Mouse (Mus musculus) kidney, postnatal 14 days (tissue): ENCODE results near the gene Aph1a.
"Not testable (repeated sequence)": the region's sequence is repeated elsewhere in the genome, so short reads cannot be mapped to it uniquely, and the experiment has no call there.

Source experiments
- DNase-seq: peaks from one replicate; pipeline ENCODE4 v3.0.0; 2022; ENCODE audit warnings: mixed read lengths

Aph1a gene

GRCm38 (mm10) chr3:95893606-95894316, at the start of gene Aph1a:
Gene Aph1a, plus strand, starts transcription at chr3:95893969.
- peak; percentile 98 for DNase-seq

GRCm38 (mm10) chr3:95850611-95851010, 43.2 kb upstream of the Aph1a start:
- DNase-seq, result no peak

GRCm38 (mm10) chr3:95851317-95851716, 42.5 kb upstream of the Aph1a start:
- DNase-seq, result no peak

- DNase-seq, result peak; percentile 97
Measured at GRCm38 (mm10) chr3:95855502-95856089, 38.2 kb upstream of the Aph1a start, which contains the start of gene Prpf3. Gene Prpf3, minus strand, starts transcription at chr3:95855885.

- DNase-seq, result no peak
Measured at GRCm38 (mm10) chr3:95856115-95856514, 37.7 kb upstream of the Aph1a start.

- DNase-seq, result not testable (repeated sequence)
Measured at GRCm38 (mm10) chr3:95857050-95857449, 36.7 kb upstream of the Aph1a start.

GRCm38 (mm10) chr3:95858278-95858677, 35.5 kb upstream of the Aph1a start:
- DNase-seq, result not testable (repeated sequence)

GRCm38 (mm10) chr3:95860323-95860722, 33.4 kb upstream of the Aph1a start:
- no peak for DNase-seq

GRCm38 (mm10) chr3:95861216-95861615, 32.6 kb upstream of the Aph1a start:
- no peak for DNase-seq

GRCm38 (mm10) chr3:95861796-95862195, 32.0 kb upstream of the Aph1a start:
- DNase-seq, result peak; percentile 91

GRCm38 (mm10) chr3:95863578-95863977, 30.2 kb upstream of the Aph1a start:
- DNase-seq, result no peak

- peak; percentile 66 for DNase-seq
Measured at GRCm38 (mm10) chr3:95865050-95865449, 28.7 kb upstream of the Aph1a start.

- DNase-seq, result no peak
Measured at GRCm38 (mm10) chr3:95865571-95865970, 28.2 kb upstream of the Aph1a start.

- DNase-seq, result peak; percentile 57
Measured at GRCm38 (mm10) chr3:95866071-95866470, 27.7 kb upstream of the Aph1a start.

- no peak for DNase-seq
Measured at GRCm38 (mm10) chr3:95867408-95867807, 26.4 kb upstream of the Aph1a start.

GRCm38 (mm10) chr3:95870976-95871375, 22.8 kb upstream of the Aph1a start:
- DNase-seq, result no peak

- DNase-seq, result peak; percentile 92
Measured at GRCm38 (mm10) chr3:95871392-95871867, 22.3 kb upstream of the Aph1a start, which contains the start of gene Mrps21. Gene Mrps21, minus strand, starts transcription at chr3:95871519.

- no peak for DNase-seq
Measured at GRCm38 (mm10) chr3:95872048-95872447, 21.7 kb upstream of the Aph1a start.

- no peak for DNase-seq
Measured at GRCm38 (mm10) chr3:95879063-95879462, 14.7 kb upstream of the Aph1a start.

GRCm38 (mm10) chr3:95881979-95882815, 11.6 kb upstream of the Aph1a start, which contains the start of gene Ciart:
Gene Ciart, minus strand, starts transcription at chr3:95882251.
- peak; percentile 96 for DNase-seq

GRCm38 (mm10) chr3:95882816-95883425, 10.8 kb upstream of the Aph1a start:
- DNase-seq, result peak; percentile 87

- peak; percentile 63 for DNase-seq
Measured at GRCm38 (mm10) chr3:95884400-95884799, 9.4 kb upstream of the Aph1a start.

- DNase-seq, result peak; percentile 61
Measured at GRCm38 (mm10) chr3:95887596-95887995, 6.2 kb upstream of the Aph1a start.
